In the genomic region with DNA sequence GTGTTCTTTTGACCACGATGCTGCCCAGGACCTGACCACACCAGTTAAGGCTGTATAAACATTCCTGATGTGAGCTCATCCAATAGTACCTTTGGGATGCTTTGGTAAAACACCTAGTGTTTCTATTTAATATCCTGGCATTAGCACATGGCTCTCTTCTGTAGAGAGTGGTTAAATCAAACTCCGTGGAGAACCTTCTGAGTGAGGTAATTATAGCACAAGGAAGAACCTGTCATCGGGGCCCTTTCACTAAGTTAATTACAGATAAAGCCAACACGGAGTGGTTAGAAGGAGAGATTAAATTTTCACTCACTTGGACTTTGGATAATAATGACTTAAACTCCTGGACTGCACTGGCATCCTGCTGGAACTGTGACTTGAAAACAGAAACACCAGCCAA, we compare ENCODE assay signal across 11 mouse cellular contexts.
"Had no signal": no experiment of that assay in that cellular context is flagged by ENCODE, and none has a peak within 500 bp of the region (broad histone marks: within the 10 kb centered on the region; RNA-seq: fewer than 3 reads in every experiment).

No protein-coding gene starts in this region.

- H3K27me3 ChIP-seq: intestine, embryonic 15.5 days; liver, embryonic 12.5 days; midbrain, embryonic 12.5 days; neural tube, embryonic 15.5 days had no signal

- H3K4me3 ChIP-seq: intestine, embryonic 15.5 days; liver, embryonic 12.5 days; midbrain, embryonic 12.5 days; myocyte; neural tube, embryonic 15.5 days had no signal

- ATAC-seq: intestine, embryonic 15.5 days; liver, embryonic 12.5 days had no signal

- H3K4me1 ChIP-seq: intestine, embryonic 15.5 days; liver, embryonic 12.5 days; midbrain, embryonic 12.5 days; neural tube, embryonic 15.5 days had no signal

- H3K9ac ChIP-seq: intestine, embryonic 15.5 days; liver, embryonic 12.5 days; lung, embryonic 14.5 days; midbrain, embryonic 12.5 days; neural tube, embryonic 15.5 days had no signal

- H3K27ac ChIP-seq: intestine, embryonic 15.5 days; liver, embryonic 12.5 days; macrophage; midbrain, embryonic 12.5 days; neural tube, embryonic 15.5 days had no signal

- H3K4me2 ChIP-seq: intestine, embryonic 15.5 days; liver, embryonic 12.5 days; lung, embryonic 14.5 days; midbrain, embryonic 12.5 days; neural tube, embryonic 15.5 days had no signal

- H3K9me3 ChIP-seq: intestine, embryonic 15.5 days; liver, embryonic 12.5 days; midbrain, embryonic 12.5 days; neural tube, embryonic 15.5 days had no signal

- DNase-seq: lung, embryonic 14.5 days; lung, postnatal 10 days; right cerebral cortex, adult 18-20 months; right cerebral cortex, postnatal 25 days; thymus, postnatal 4 days had no signal

- H3K36me3 ChIP-seq: intestine, embryonic 15.5 days; liver, embryonic 12.5 days; midbrain, embryonic 12.5 days; neural tube, embryonic 15.5 days had no signal
